Mouse (Mus musculus) spleen, adult 2 months (tissue): ENCODE results near the gene Rnf19b. TPM values are rescaled to one million over a fixed set of nuclear protein-coding genes. Genes with fewer than 3 reads are reported as not detected.

Experiments used
- DNase-seq, 2 experiments: peaks; one replicate each; pipeline versions ENCODE4 v3.0.0 to v3.0.0-alpha.2; 2012 to 2021; ENCODE audit warnings: low spot score in 2 of 2, low read depth in 1 of 2
- H3K27ac ChIP-seq: fragments of 200-500 bp; 2 replicates; pipeline ENCODE4 v1.5.1; 2012; ENCODE audit warnings: low read length, inconsistent platforms; ENCODE audit not compliant: insufficient read depth
- H3K27me3 ChIP-seq: fragments of 200-500 bp; 2 replicates; pipeline ENCODE4 v1.6.1; 2012; ENCODE audit warnings: mild to moderate bottlenecking, moderate library complexity, low read length, inconsistent platforms; ENCODE audit not compliant: control insufficient read depth, insufficient read depth
- H3K36me3 ChIP-seq: fragments of 200-500 bp; 2 replicates; pipeline ENCODE4 v1.6.1; 2012; ENCODE audit warnings: mild to moderate bottlenecking, low read length, inconsistent platforms; ENCODE audit not compliant: control insufficient read depth, insufficient read depth
- H3K4me1 ChIP-seq: fragments of 200-500 bp; 2 replicates; pipeline ENCODE4 v1.6.1; 2011; ENCODE audit warnings: inconsistent platforms; ENCODE audit not compliant: control insufficient read depth, insufficient read depth, insufficient read length
- H3K4me3 ChIP-seq: fragments of 200-500 bp; 2 replicates; pipeline ENCODE4 v1.5.1; 2011; ENCODE audit warnings: mild to moderate bottlenecking, inconsistent platforms; ENCODE audit not compliant: insufficient read depth, insufficient read length; ENCODE audit errors: extremely low read depth
- CTCF ChIP-seq: fragments of 200-500 bp; IDR thresholded peaks from 2 replicates; pipeline ENCODE4 v1.5.1; 2011; ENCODE audit warnings: mild to moderate bottlenecking, inconsistent platforms; ENCODE audit not compliant: insufficient read depth, insufficient read length, insufficient replicate concordance; ENCODE audit errors: extremely low read depth
- POLR2A ChIP-seq: fragments of 200-500 bp; IDR thresholded peaks from 2 replicates; pipeline ENCODE4 v1.6.1; 2011; ENCODE audit warnings: low read depth, low read length, inconsistent platforms
- WGBS: fragments of 180-500 bp; shearing (Covaris S2); methylation state at CpG from one replicate; pipeline ENCODE4 v1.1.7; 2018; 5-methylcytosine and 5-hydroxymethylcytosine counted together
- polyA plus RNA-seq: library from polyadenylated mRNA; depleted of rRNA; stranded (reverse); fragments of >200 nt; gene quantifications from 2 replicates; pipeline ENCODE4 v1.2.3, GENCODE M21; 2012

Rnf19b gene
- polyA plus RNA-seq, 1 experiment, result 109 TPM

DNA sequence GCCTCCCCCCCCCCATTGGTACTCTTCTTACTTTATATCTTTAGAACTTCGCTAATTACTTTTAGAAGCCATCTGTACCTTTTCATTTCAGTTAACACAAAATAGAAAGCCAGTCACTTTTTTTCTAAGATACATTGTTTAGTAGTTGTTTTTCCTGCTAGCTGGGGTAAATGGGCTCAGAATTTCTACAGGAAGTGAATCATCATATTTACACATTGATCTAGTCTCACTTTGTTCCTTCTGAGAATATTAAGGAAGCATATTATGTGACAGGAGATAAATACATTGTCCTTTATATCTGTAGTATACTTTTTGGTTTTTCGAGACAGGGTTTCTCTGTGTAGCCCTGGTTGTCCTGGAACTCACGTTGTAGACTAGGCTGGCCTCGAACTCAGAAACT, 10.8 kb downstream of the Rnf19b start:
- DNase-seq, result no peak
- Histone ChIP-seq H3K27ac (no peak overlapping the region), H3K4me3 (no peak overlapping the region), H3K27me3 (no peaks in the 10 kb centered on the region), H3K36me3 (peaks cover 4% of the 10 kb centered on the region), H3K4me1 (peaks cover 12% of the 10 kb centered on the region)
- 86% methylated on average over 4 of the region's 4 CpGs for WGBS
- TF ChIP-seq CTCF (no peak), POLR2A (no peak)

GRCm38 (mm10) chr4:129079126-129079525, 21.1 kb downstream of the Rnf19b start:
- TF ChIP-seq POLR2A (no peak), CTCF (no peak)

DNA sequence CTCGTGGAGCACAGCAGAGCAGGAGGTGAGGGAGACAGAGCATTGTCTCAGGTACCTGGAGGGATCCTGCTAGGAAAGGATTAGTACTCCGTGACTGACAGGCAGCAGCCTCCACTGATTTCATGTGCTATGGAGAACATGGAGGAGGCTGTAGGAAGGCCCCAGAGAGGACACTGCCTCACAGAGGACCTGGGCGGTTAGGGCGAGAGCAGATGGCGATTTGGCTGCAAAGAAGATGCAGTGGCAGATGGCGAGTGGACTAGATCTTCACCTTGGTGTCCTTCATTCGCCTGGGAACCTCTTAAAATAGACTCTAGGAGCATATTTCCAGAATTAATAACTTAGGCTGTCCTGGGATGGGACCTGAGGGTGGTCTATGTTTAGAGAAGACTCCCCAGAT, 23.0 kb downstream of the Rnf19b start:
- Histone ChIP-seq H3K36me3 (peaks cover 37% of the 10 kb centered on the region), H3K4me3 (no peak overlapping the region), H3K27me3 (no peaks in the 10 kb centered on the region), H3K27ac (0 out of 2 replicates have a peak overlapping the region, but pooled peaks have one; percentile 50), H3K4me1 (no peaks in the 10 kb centered on the region)
- whole genome bisulfite sequencing, result 89% methylated on average over 7 of the region's 7 CpGs
- TF ChIP-seq POLR2A (no peak), CTCF (no peak)
- no peak for DNase-seq

More at GRCm38 (mm10) chr4:129079126-129079525, 21.1 kb downstream of the Rnf19b start:
- H3K4me1 ChIP-seq, result no peaks in the 10 kb centered on the region
- 95% methylated on average over 9 of the region's 9 CpGs for WGBS
- H3K4me3 ChIP-seq, result no peak overlapping the region
- H3K27ac ChIP-seq, result no peak overlapping the region
- peaks cover 45% of the 10 kb centered on the region for H3K36me3 ChIP-seq
- no peaks in the 10 kb centered on the region for H3K27me3 ChIP-seq
- DNase-seq, result no peak

DNA sequence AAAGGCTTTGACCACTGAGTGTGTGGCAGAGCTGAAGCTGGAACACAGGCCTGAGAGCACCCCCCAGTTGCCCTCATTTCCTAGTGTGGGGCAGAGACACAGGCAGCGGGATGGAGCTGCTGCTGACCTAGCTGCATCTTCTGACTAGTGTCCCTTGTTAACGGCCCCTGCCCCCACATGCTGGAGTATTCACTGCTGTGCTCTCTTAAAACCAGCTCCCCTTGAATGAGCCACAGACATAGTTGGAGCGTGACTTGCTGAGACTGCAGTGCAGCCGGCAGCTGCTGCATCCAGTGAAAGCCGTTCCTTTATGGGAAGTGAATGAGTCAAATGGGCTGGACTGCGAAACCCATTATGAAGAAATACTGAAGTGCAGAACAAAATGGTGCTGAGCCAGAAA, 23.4 kb downstream of the Rnf19b start:
- Histone ChIP-seq H3K36me3 (peaks cover 35% of the 10 kb centered on the region), H3K27ac (peak overlapping the region; percentile 50; the same call in 1 of the 2 replicates), H3K4me3 (no peak overlapping the region), H3K4me1 (no peaks in the 10 kb centered on the region), H3K27me3 (no peaks in the 10 kb centered on the region)
- 79% methylated on average over 6 of the region's 6 CpGs for WGBS
- no peak for DNase-seq
- no peak for TF ChIP-seq CTCF
- TF ChIP-seq POLR2A, result no peak

GRCm38 (mm10) chr4:129081939-129082338, 23.9 kb downstream of the Rnf19b start:
- Histone ChIP-seq H3K27me3 (no peaks in the 10 kb centered on the region), H3K4me3 (no peak overlapping the region), H3K36me3 (peaks cover 32% of the 10 kb centered on the region), H3K4me1 (no peaks in the 10 kb centered on the region), H3K27ac (no peak overlapping the region)
- TF ChIP-seq CTCF, result no peak
- TF ChIP-seq POLR2A, result no peak
- WGBS, result 81% methylated on average over 3 of the region's 3 CpGs
- no peak for DNase-seq

- peak; percentile 85; the same call in 1 of the 2 replicates for TF ChIP-seq CTCF
- TF ChIP-seq POLR2A, result no peak
- H3K4me3 ChIP-seq, result no peak overlapping the region
- WGBS, result 44% methylated on average over 10 of the region's 10 CpGs
- no peaks in the 10 kb centered on the region for H3K27me3 ChIP-seq
- no peaks in the 10 kb centered on the region for H3K4me1 ChIP-seq
- H3K36me3 ChIP-seq, result peaks cover 32% of the 10 kb centered on the region
- no peak overlapping the region for H3K27ac ChIP-seq
- DNase-seq, result peak; percentile 49 to 78
Measured at GRCm38 (mm10) chr4:129082379-129083115, 24.5 kb downstream of the Rnf19b start.

DNA sequence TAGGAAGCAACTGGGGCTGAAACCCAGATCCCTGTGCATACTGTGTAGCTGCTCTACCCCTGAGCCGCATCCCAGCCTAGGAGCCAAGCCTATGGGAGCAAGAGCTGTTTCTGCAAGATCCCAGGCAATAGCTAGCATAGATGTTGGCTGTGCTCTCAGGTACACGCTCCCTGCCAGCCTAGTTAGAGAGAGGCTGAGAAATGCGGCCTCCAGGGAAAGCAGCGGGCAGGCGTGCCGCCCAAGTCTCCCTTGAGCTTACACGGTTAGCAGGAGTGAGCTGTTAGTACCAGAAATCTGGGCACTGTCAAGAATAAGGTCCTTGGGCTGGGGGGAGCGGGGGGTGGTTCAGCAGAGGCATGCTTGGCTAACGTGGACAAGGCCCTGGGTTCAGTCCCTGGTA, 26.8 kb downstream of the Rnf19b start:
- 94% methylated on average over 9 of the region's 9 CpGs for WGBS
- H3K36me3 ChIP-seq, result peaks cover 24% of the 10 kb centered on the region
- H3K27ac ChIP-seq, result no peak overlapping the region
- DNase-seq, result no peak
- no peaks in the 10 kb centered on the region for H3K27me3 ChIP-seq
- H3K4me3 ChIP-seq, result no peak overlapping the region
- H3K4me1 ChIP-seq, result no peaks in the 10 kb centered on the region
- no peak for TF ChIP-seq CTCF
- no peak for TF ChIP-seq POLR2A
